Mouse (Mus musculus): Measurements from ENCODE around the gene Dnah17. TPM values are rescaled to one million over a fixed set of nuclear protein-coding genes. Genes with fewer than 3 reads are reported as not detected.

Gene Dnah17
- total RNA-seq, 1 experiment: 0.40 TPM

DNA sequence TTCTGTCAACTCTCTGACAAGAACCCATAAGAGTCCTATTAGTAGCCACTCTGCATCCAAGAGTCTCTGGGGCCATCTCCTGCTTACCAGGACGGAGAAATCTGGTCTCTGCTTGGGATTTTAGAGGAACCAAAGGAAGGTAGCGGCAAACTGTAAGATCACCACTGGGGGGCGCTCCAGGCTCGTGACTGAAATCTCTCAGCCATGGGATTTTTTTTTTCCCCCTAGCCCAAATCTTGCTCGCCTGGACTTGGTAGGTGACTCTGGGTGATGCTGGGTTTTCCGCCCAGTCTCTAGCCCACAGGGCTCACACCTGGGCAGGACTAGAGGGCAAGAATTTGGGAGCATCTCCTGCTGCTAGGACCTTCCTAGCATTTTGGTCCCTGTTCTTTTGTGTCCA is 46.6 kb downstream of the Dnah17 start:
- Histone ChIP-seq H3K4me3 (ENCODE audit: insufficient read depth in 1 of 2, low read depth in 1 of 2, low read length in 2 of 2, poor library complexity in 1 of 2, severe bottlenecking in 1 of 2) (no peak overlapping the region), H3K9me3 (ENCODE audit: control insufficient read depth, insufficient read depth, low read depth, low read length) (no peaks in the 10 kb centered on the region), H3K9ac (ENCODE audit: insufficient read depth, low read depth, low read length, poor library complexity, severe bottlenecking) (no peak overlapping the region), H3K36me3 (ENCODE audit: control insufficient read depth, insufficient read depth, low read length, poor library complexity, severe bottlenecking) (no peaks in the 10 kb centered on the region), H3K4me1 (ENCODE audit: control insufficient read depth in 2 of 2, insufficient read depth in 2 of 2, low read length in 2 of 2, poor library complexity in 1 of 2) (peaks cover 4 to 12% of the 10 kb centered on the region in 2 experiments; a peak in 3 of 4 replicates), H3K27ac (ENCODE audit: insufficient read depth, low read depth, low read length, poor library complexity, severe bottlenecking) (no peak overlapping the region)
- peak; percentile 69 for DNase-seq (ENCODE audit: low read depth, low spot score)
- in situ Hi-C loops (cut with MboI; ENCODE audit: low sequenced_read_pairs in 2 of 2, unreplicated experiment in 2 of 2): loop anchor here in 1 of 2 experiments (5.0 to 10.0 kb wide), 2 partner anchors 141 to 212 kb away; partner anchors contain the start of gene Tha1
- TF ChIP-seq ZNF384 (IDR thresholded peaks at IDR 0.05; ENCODE audit: low read depth, low read length) (peak; percentile 93), ZC3H11A (IDR thresholded peaks at IDR 0.05; ENCODE audit: borderline replicate concordance, low read depth, low read length) (peak; percentile 63; the same call in 1 of the 2 replicates), CHD2 (IDR thresholded peaks at IDR 0.05; ENCODE audit: low read depth, low read length) (no peak), MAFK (IDR thresholded peaks at IDR 0.05; ENCODE audit: insufficient read depth, low read depth, low read length) (no peak)

DNA sequence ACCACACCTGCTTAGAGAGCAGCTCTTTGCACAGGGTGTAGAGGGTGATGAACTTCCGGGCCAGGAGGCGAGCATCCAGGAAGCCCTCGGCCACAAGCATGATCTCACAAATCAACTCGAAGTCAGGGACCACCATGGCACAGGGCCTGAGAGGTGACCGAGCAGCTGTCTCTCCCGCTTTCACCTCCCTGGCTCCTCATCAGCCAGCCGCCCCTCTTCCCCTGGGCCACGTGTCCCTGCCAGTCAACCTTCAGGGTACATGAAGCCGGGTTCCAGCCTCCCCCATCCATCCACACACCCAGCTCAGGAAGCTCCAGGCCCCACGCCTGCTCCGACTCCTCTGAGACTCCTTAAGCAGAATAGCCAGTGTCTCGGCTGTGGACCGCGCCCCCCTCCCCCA is 48.1 kb downstream of the Dnah17 start:
- Histone ChIP-seq H3K4me3 (ENCODE audit: insufficient read depth in 1 of 2, low read depth in 1 of 2, low read length in 2 of 2, poor library complexity in 1 of 2, severe bottlenecking in 1 of 2) (no peak overlapping the region), H3K36me3 (ENCODE audit: control insufficient read depth, insufficient read depth, low read length, poor library complexity, severe bottlenecking) (no peaks in the 10 kb centered on the region), H3K9me3 (ENCODE audit: control insufficient read depth, insufficient read depth, low read depth, low read length) (no peaks in the 10 kb centered on the region), H3K9ac (ENCODE audit: insufficient read depth, low read depth, low read length, poor library complexity, severe bottlenecking) (no peak overlapping the region), H3K4me1 (ENCODE audit: control insufficient read depth in 2 of 2, insufficient read depth in 2 of 2, low read length in 2 of 2, poor library complexity in 1 of 2) (peaks cover 3 to 12% of the 10 kb centered on the region in 2 experiments; a peak in 3 of 4 replicates), H3K27ac (ENCODE audit: insufficient read depth, low read depth, low read length, poor library complexity, severe bottlenecking) (no peak overlapping the region)
- TF ChIP-seq ZC3H11A (IDR thresholded peaks at IDR 0.05; ENCODE audit: borderline replicate concordance, low read depth, low read length): no peak
- in situ Hi-C loops (cut with MboI; ENCODE audit: low sequenced_read_pairs in 2 of 2, unreplicated experiment in 2 of 2): loop anchor here in 1 of 2 experiments (5.0 to 10.0 kb wide), 2 partner anchors 143 to 210 kb away; partner anchors contain the start of gene Tha1
- DNase-seq (ENCODE audit: low read depth, low spot score): no peak

DNA sequence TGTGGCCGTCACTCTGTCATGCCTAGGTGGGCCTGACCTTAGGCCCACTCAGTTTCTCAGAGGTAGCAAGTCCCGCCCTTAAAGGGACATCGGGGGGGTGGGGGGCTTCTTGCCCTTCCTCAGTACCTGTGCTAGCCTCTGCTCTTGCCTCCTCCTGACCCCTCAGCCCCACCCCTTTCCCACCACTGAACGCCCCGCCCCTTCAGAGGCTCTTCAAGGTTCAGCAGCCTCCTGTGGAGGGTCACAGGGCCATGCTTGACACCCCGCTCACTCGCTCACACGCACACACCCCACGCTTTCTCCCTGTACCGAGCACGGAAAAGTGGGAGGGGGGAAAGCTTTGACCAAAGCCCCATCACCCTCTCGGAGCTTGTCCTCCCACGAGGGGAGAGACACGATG is 50.7 kb downstream of the Dnah17 start:
- H3K36me3 ChIP-seq (ENCODE audit: control insufficient read depth, insufficient read depth, low read length, poor library complexity, severe bottlenecking): no peaks in the 10 kb centered on the region
- H3K9me3 ChIP-seq (ENCODE audit: control insufficient read depth, insufficient read depth, low read depth, low read length): no peaks in the 10 kb centered on the region
- H3K4me1 ChIP-seq (ENCODE audit: control insufficient read depth in 2 of 2, insufficient read depth in 2 of 2, low read length in 2 of 2, poor library complexity in 1 of 2): peaks cover 3 to 10% of the 10 kb centered on the region in 2 experiments; a peak in 3 of 4 replicates
- TF ChIP-seq ZC3H11A (IDR thresholded peaks at IDR 0.05; ENCODE audit: borderline replicate concordance, low read depth, low read length): no peak
- TF ChIP-seq ZNF384 (IDR thresholded peaks at IDR 0.05; ENCODE audit: low read depth, low read length): no peak
- TF ChIP-seq MAFK (IDR thresholded peaks at IDR 0.05; ENCODE audit: insufficient read depth, low read depth, low read length): no peak
- no peak for TF ChIP-seq CHD2 (IDR thresholded peaks at IDR 0.05; ENCODE audit: low read depth, low read length)
- TF ChIP-seq HCFC1 (IDR thresholded peaks at IDR 0.05; ENCODE audit: borderline replicate concordance, insufficient read depth, low read length): no peak
- H3K27ac ChIP-seq (ENCODE audit: insufficient read depth, low read depth, low read length, poor library complexity, severe bottlenecking): no peak overlapping the region
- in situ Hi-C loops (cut with MboI; ENCODE audit: low sequenced_read_pairs in 2 of 2, unreplicated experiment in 2 of 2): loop anchor here in 1 of 2 experiments (5.0 to 10.0 kb wide), 2 partner anchors 145 to 207 kb away; partner anchors contain the start of gene Tha1
- H3K4me3 ChIP-seq (ENCODE audit: insufficient read depth in 1 of 2, low read depth in 1 of 2, low read length in 2 of 2, poor library complexity in 1 of 2, severe bottlenecking in 1 of 2): no peak overlapping the region
- no peak overlapping the region for H3K9ac ChIP-seq (ENCODE audit: insufficient read depth, low read depth, low read length, poor library complexity, severe bottlenecking)
- DNase-seq (ENCODE audit: low read depth, low spot score): no peak

DNA sequence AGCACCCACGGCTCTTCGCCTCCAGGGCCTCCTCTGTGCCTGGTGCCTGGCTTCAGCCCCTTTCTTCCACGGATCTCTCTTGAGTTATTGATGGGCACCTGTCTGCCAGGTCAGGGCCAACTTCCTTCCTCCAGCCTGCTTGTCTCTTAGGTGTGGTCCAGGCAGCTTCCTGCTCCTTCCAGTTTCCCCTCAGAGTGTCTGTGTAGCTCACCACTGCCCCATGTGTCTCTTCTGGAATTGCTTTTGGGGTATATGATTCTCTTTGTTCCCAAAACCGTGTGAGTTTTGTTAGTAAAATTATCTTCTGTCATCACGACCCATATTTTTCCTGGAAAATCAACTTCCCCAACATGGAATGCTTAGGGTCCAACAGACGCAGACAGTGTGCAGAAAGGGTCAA is 53.5 kb downstream of the Dnah17 start:
- Histone ChIP-seq H3K27ac (ENCODE audit: insufficient read depth, low read depth, low read length, poor library complexity, severe bottlenecking) (no peak overlapping the region), H3K4me3 (ENCODE audit: insufficient read depth in 1 of 2, low read depth in 1 of 2, low read length in 2 of 2, poor library complexity in 1 of 2, severe bottlenecking in 1 of 2) (no peak overlapping the region), H3K36me3 (ENCODE audit: control insufficient read depth, insufficient read depth, low read length, poor library complexity, severe bottlenecking) (no peaks in the 10 kb centered on the region), H3K4me1 (ENCODE audit: control insufficient read depth in 2 of 2, insufficient read depth in 2 of 2, low read length in 2 of 2, poor library complexity in 1 of 2) (peaks cover 3 to 16% of the 10 kb centered on the region in 2 experiments), H3K9ac (ENCODE audit: insufficient read depth, low read depth, low read length, poor library complexity, severe bottlenecking) (no peak overlapping the region), H3K9me3 (ENCODE audit: control insufficient read depth, insufficient read depth, low read depth, low read length) (no peaks in the 10 kb centered on the region)
- DNase-seq (ENCODE audit: low read depth, low spot score): no peak
- no peak for TF ChIP-seq MAFK (IDR thresholded peaks at IDR 0.05; ENCODE audit: insufficient read depth, low read depth, low read length)
- no peak for TF ChIP-seq CHD2 (IDR thresholded peaks at IDR 0.05; ENCODE audit: low read depth, low read length)
- TF ChIP-seq ZC3H11A (IDR thresholded peaks at IDR 0.05; ENCODE audit: borderline replicate concordance, low read depth, low read length): no peak
- TF ChIP-seq HCFC1 (IDR thresholded peaks at IDR 0.05; ENCODE audit: borderline replicate concordance, insufficient read depth, low read length): no peak
- TF ChIP-seq ZNF384 (IDR thresholded peaks at IDR 0.05; ENCODE audit: low read depth, low read length): no peak
- in situ Hi-C loops (cut with MboI; ENCODE audit: low sequenced_read_pairs in 2 of 2, unreplicated experiment in 2 of 2): no loop called here

DNA sequence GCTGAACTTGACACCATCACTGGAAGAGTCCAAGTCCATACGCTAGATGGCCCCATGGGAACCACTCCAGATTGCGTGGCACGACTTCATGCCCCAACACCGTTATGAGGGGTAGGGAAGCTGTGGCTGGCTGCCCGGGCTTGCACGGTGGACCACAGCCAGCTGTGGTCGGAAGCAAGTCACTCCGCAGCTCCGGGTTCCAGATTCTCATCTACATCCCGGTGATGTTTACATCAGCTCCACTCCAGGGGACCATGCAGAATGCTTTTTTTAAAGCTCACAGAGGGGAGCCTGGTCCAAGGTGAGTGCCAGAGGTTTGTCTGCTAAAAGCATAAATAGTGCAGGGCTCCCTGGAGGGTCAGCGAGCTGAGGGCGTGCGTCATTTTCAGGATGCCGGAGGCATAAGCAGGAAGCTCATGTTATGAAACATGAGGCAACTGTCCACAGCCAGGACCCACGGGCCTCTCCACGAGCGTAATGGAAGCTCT is 55.4 kb downstream of the Dnah17 start:
- in situ Hi-C loops (cut with MboI; ENCODE audit: low sequenced_read_pairs in 2 of 2, unreplicated experiment in 2 of 2): no loop called here
- DNase-seq (ENCODE audit: low read depth, low spot score): no peak
- peaks cover 3 to 14% of the 10 kb centered on the region in 2 experiments; a peak in 3 of 4 replicates for H3K4me1 ChIP-seq (ENCODE audit: control insufficient read depth in 2 of 2, insufficient read depth in 2 of 2, low read length in 2 of 2, poor library complexity in 1 of 2)
- H3K27ac ChIP-seq (ENCODE audit: insufficient read depth, low read depth, low read length, poor library complexity, severe bottlenecking): no peak overlapping the region
- H3K9me3 ChIP-seq (ENCODE audit: control insufficient read depth, insufficient read depth, low read depth, low read length): no peaks in the 10 kb centered on the region
- TF ChIP-seq ZC3H11A (IDR thresholded peaks at IDR 0.05; ENCODE audit: borderline replicate concordance, low read depth, low read length) (no peak), ZNF384 (IDR thresholded peaks at IDR 0.05; ENCODE audit: low read depth, low read length) (no peak), HCFC1 (IDR thresholded peaks at IDR 0.05; ENCODE audit: borderline replicate concordance, insufficient read depth, low read length) (no peak), CHD2 (IDR thresholded peaks at IDR 0.05; ENCODE audit: low read depth, low read length) (no peak), MAFK (IDR thresholded peaks at IDR 0.05; ENCODE audit: insufficient read depth, low read depth, low read length) (no peak)
- H3K9ac ChIP-seq (ENCODE audit: insufficient read depth, low read depth, low read length, poor library complexity, severe bottlenecking): no peak overlapping the region
- no peak overlapping the region for H3K4me3 ChIP-seq (ENCODE audit: insufficient read depth in 1 of 2, low read depth in 1 of 2, low read length in 2 of 2, poor library complexity in 1 of 2, severe bottlenecking in 1 of 2)
- H3K36me3 ChIP-seq (ENCODE audit: control insufficient read depth, insufficient read depth, low read length, poor library complexity, severe bottlenecking): no peaks in the 10 kb centered on the region

All from ES-E14 (cell line).